In the genomic region with DNA sequence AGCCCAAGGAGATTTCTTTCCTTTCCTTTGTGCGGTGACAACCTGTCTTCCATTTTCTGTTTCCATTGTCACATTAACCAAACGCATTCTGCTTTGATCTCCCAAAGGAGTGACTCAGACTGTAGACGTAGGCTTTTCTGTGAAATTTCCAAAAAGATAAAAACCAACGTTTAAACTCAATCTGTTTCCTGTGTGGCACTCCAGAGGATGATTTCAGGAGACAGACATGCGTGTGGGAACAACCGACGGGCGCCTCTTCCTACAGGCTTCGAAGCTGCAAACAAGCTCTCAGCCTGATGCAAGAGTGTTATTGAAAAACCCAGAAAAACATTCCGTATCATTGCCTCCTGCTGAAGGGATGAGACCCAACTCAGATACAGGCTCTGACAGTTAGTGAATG, we compare ENCODE assay signal across 15 mouse cellular contexts. TPM values are rescaled to one million over a fixed set of nuclear protein-coding genes. Genes with fewer than 3 reads are reported as not detected.
A peak's percentile ranks its signal among the peaks of the same experiment; 100 is the strongest.
DNase-seq lines count a peak whose midpoint lies in the region; ATAC-seq and TF ChIP-seq lines count a peak whose summit lies in the region.
"Had no signal": no experiment of that assay in that cellular context is flagged by ENCODE, and none has a peak within 500 bp of the region (broad histone marks: within the 10 kb centered on the region; RNA-seq: fewer than 3 reads in every experiment).

No protein-coding gene starts in this region.

- H3K4me2 ChIP-seq in heart, embryonic 15.5 days: no peak overlapping the region
- no peak overlapping the region for H3K4me2 ChIP-seq in lung, embryonic 14.5 days
- H3K4me2 ChIP-seq: liver, embryonic 15.5 days had no signal

- DNase-seq in heart, postnatal 25 days (ENCODE audit: low spot score): no peak
- DNase-seq in lung, embryonic 14.5 days: peak; percentile 19
- DNase-seq in lung, postnatal 36 days: no peak
- peak; percentile 28 to 82 for DNase-seq in left cerebral cortex, postnatal 25 days (ENCODE audit: low spot score in 2 of 2)
- no peak for DNase-seq in adrenal gland, postnatal 14 days
- DNase-seq in cerebellum, postnatal 10 days: no peak
- DNase-seq: adrenal gland, postnatal 25 days; cerebellum, postnatal 36 days had no signal

- no peak for TF ChIP-seq POLR2A in embryonic fibroblast, embryonic 13.5 days (IDR thresholded peaks at IDR 0.05; ENCODE audit: low read depth, low read length)

- H3K27ac ChIP-seq in heart, embryonic 15.5 days: peak overlapping the region; percentile 31; the same call in 1 of the 2 replicates
- no peak overlapping the region; the same call in 1 of the 2 replicates for H3K27ac ChIP-seq in lung, embryonic 14.5 days (ENCODE audit: low read depth)
- H3K27ac ChIP-seq in embryonic fibroblast, embryonic 13.5 days (ENCODE audit: insufficient read depth, low read length): peak overlapping the region; percentile 51
- H3K27ac ChIP-seq: heart, embryonic 10.5 days; kidney, postnatal 0 days; liver, embryonic 15.5 days had no signal

- H3K36me3 ChIP-seq in heart, embryonic 15.5 days: no peaks in the 10 kb centered on the region
- H3K36me3 ChIP-seq in lung, embryonic 14.5 days (ENCODE audit: insufficient read depth): no peaks in the 10 kb centered on the region
- H3K36me3 ChIP-seq: G1E; heart, embryonic 10.5 days; liver, embryonic 15.5 days had no signal

- intact Hi-C loops in heart, postnatal 25 days (cut with DNase I): no loop called here
- intact Hi-C loops in left cerebral cortex, postnatal 25 days (cut with DNase I): no loop called here

- peaks cover 6% of the 10 kb centered on the region for H3K4me1 ChIP-seq in heart, embryonic 15.5 days (replicated peaks)
- H3K4me1 ChIP-seq in lung, embryonic 14.5 days (ENCODE audit: insufficient read depth): peaks cover 7% of the 10 kb centered on the region
- peaks cover 18% of the 10 kb centered on the region for H3K4me1 ChIP-seq in embryonic fibroblast, embryonic 13.5 days (ENCODE audit: control insufficient read depth, insufficient read depth, low read length)
- H3K4me1 ChIP-seq: liver, embryonic 15.5 days had no signal

- no peak overlapping the region for H3K4me3 ChIP-seq in heart, embryonic 15.5 days
- H3K4me3 ChIP-seq in lung, embryonic 14.5 days (ENCODE audit: low read depth, low read length): no peak overlapping the region
- H3K4me3 ChIP-seq in embryonic fibroblast, embryonic 13.5 days (ENCODE audit: insufficient read depth, low read length): no peak overlapping the region
- H3K4me3 ChIP-seq: heart, embryonic 10.5 days; liver, embryonic 15.5 days had no signal

- peak; percentile 43; the same call in 1 of the 2 replicates for ATAC-seq in heart, embryonic 15.5 days (replicated peaks; ENCODE audit: insufficient number of reproducible peaks, insufficient read depth, low FRiP score, low read depth)
- ATAC-seq in lung, embryonic 14.5 days (ENCODE audit: insufficient read depth): no peak
- ATAC-seq: hindbrain, embryonic 16.5 days had no signal

- WGBS in heart, embryonic 15.5 days: 43% methylated on average over 10 of the region's 10 CpGs
- 35% methylated on average over 10 of the region's 10 CpGs for WGBS in lung, embryonic 14.5 days

- TF ChIP-seq CTCF in lung, embryonic 14.5 days (IDR thresholded peaks at IDR 0.05; ENCODE audit: low read depth): no peak
- TF ChIP-seq CTCF in embryonic fibroblast, embryonic 13.5 days (IDR thresholded peaks at IDR 0.05; ENCODE audit: borderline replicate concordance, insufficient read depth, low read length): no peak

- H3K9ac ChIP-seq in heart, embryonic 15.5 days: no peak overlapping the region
- H3K9ac ChIP-seq in lung, embryonic 14.5 days: no peak overlapping the region
- H3K9ac ChIP-seq: liver, embryonic 15.5 days had no signal

- H3K9me3 ChIP-seq in heart, embryonic 15.5 days (replicated peaks): no peaks in the 10 kb centered on the region
- no peaks in the 10 kb centered on the region for H3K9me3 ChIP-seq in lung, embryonic 14.5 days (ENCODE audit: low read depth, low read length)
- H3K9me3 ChIP-seq: G1E; heart, embryonic 10.5 days; liver, embryonic 15.5 days had no signal

- H3K27me3 ChIP-seq in heart, embryonic 15.5 days: no peaks in the 10 kb centered on the region
- H3K27me3 ChIP-seq in lung, embryonic 14.5 days (ENCODE audit: insufficient read depth, low read length): no peaks in the 10 kb centered on the region
- H3K27me3 ChIP-seq: liver, embryonic 15.5 days had no signal

RNA-seq across cellular contexts. Expression of a gene that starts 39.9 kb away (rescaled TPM):
- 32.7 and 45.9 TPM in 2 replicates for polyA plus RNA-seq in heart, embryonic 15.5 days (2015; fragmentation: Nextera tagmentation; extraction: Ambion mirVana)
- 10 to 100 TPM; 14.6 to 16.5 TPM for total RNA-seq in heart, postnatal 25 days (2021)
- 18.7 and 21.7 TPM in 2 replicates for polyA plus RNA-seq in lung, embryonic 14.5 days (2014; fragmentation: Nextera tagmentation; extraction: Ambion mirVana)
- 241 and 405 TPM in 2 replicates for polyA plus RNA-seq in embryonic fibroblast, embryonic 13.5 days (2011; ENCODE audit: insufficient read length, low read depth, missing spikeins)
- total RNA-seq in left cerebral cortex, postnatal 25 days (2021): 1 to 10 TPM; 4.6 to 5.0 TPM
- total RNA-seq in adrenal gland, postnatal 14 days (2021): 6.4 and 10.5 TPM in 2 replicates
- polyA plus RNA-seq: G1E had no signal

Comparison
In these comparisons a context has a peak if more than half of its experiments do, and no peak if none do; other contexts are left out.
1. DNase-seq: peak in lung, embryonic 14.5 days (single experiment) and left cerebral cortex, postnatal 25 days (2 of 2); none in heart, postnatal 25 days (single experiment), lung, postnatal 36 days (single experiment), adrenal gland, postnatal 14 days (single experiment) and cerebellum, postnatal 10 days (0 of 2).